Mouse (Mus musculus): ENCODE data around the gene Olfr823.
"Not testable (repeated sequence)": the region's sequence is repeated elsewhere in the genome, so short reads cannot be mapped to it uniquely, and the experiment has no call there.

Olfr823 gene

DNA sequence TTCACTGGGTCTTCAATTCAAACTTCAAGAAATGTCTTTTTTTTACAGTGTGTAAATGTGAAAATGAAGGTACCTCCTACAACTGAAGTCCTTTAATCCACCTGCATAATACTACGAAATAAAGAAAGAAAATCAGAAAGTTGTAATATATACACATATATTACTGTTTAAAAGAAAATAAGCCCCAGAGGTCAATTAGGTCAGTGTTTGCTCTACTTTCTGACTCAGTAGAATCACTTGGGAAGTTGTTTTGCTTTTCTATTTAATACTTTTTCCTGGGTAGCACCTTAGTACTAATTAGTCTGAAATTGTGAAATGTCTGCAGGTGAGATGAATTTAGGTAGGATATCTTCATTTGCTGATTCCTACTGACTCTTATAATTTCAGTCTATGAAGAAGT, at the start of gene Olfr823:
TSS of gene Olfr823 (minus strand) at position 101 of the 400 bp plus-strand sequence.
- DNase-seq (ENCODE audit: low read depth, low spot score) = not testable (repeated sequence)

DNA sequence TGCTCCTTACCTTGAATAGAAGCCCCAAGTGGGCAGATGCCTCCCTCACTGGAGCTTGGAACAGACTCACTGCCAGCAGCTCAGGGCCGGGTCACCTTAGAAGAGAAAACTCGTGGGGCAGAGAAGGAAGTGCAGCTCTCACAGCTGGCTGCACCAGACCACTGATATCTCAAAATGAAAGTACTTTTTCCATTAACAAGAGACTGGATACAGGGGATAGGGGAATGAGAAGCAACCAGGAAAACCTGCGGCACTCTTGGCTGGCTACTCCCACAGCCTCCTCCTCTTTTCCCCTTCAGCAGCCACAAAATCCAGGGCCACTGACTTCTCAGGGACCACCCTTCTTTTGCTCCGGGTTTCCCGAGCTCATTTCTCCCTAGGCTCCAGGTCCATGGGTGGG, 28.9 kb upstream of the Olfr823 start:
- DNase-seq (ENCODE audit: low read depth, low spot score) = no peak

DNA sequence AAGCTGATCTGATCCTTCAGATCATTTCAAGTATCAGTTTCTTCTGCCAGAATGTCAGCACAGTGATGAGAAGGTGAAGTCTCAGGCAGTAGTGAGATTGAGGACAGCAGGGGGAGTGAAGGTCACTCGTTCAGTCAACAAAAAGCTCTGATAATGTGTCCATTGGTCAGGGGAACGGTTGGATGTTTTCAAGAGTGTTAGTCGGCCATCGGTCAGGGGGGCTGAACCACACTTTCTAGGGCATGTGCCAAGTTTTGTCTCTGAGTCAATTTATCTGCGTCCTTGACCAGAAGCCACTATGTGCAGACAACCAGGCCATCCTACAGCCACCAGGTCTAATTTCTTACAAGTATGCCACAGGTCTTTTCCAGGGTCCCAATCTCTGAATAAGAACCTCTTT, 27.3 kb upstream of the Olfr823 start:
- not testable (repeated sequence) for DNase-seq (ENCODE audit: low read depth, low spot score)

DNA sequence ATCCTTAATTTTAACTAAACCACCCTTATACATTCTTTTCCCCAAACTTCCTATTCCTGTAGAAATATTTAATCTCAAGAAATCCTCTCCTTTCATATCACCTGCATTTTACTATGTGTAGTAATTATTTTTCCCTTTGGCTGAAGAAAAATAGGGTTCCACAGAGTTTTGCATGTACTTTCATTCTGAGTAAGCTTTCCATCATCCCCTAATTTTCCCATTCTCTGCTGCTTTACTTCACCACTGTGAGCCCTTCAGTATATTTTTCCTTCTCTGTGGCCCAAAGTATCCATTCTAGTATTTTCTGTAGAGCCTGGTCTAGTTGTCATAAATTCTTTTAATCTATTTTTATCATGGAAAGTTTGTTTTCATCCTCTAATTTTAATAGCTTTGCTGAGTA, 19.6 kb upstream of the Olfr823 start:
- DNase-seq (ENCODE audit: low read depth, low spot score) = no peak

DNA sequence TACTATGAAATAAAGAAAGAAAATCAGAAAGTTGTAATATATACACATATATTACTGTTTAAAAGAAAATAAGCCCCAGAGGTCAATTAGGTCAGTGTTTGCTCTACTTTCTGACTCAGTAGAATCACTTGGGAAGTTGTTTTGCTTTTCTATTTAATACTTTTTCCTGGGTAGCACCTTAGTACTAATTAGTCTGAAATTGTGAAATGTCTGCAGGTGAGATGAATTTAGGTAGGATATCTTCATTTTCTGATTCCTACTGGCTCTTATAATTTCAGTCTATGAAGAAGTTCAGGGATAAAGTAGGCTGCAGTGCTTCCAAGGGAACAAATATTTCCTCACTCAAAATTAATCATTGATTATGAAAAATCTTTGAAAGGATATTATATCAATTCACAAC, 14.7 kb upstream of the Olfr823 start, which contains the start of gene Olfr824:
TSS of gene Olfr824 (minus strand) at position 101 of the 400 bp plus-strand sequence.
- DNase-seq (ENCODE audit: low read depth, low spot score) = not testable (repeated sequence)

DNA sequence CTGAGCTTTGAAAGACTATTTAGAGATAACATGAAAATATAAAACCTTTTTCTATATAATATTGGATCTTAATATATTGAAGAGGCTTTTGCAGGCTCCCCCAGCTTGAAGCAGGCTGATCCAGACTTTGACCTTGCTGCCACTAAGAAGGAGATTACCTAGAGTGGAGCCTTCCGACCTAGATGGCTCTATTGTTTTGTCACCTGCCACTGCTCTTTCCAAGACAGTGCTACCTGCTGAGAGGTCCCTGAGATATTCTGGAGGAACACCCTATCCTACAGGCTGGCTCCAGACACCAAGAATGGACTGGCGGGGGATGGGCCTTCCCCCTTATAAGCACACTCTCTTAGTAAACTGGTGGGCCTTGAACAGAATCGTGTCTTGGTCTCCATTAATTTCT, 862 bp upstream of the Olfr823 start:
- not testable (repeated sequence) for DNase-seq (ENCODE audit: low read depth, low spot score)

DNA sequence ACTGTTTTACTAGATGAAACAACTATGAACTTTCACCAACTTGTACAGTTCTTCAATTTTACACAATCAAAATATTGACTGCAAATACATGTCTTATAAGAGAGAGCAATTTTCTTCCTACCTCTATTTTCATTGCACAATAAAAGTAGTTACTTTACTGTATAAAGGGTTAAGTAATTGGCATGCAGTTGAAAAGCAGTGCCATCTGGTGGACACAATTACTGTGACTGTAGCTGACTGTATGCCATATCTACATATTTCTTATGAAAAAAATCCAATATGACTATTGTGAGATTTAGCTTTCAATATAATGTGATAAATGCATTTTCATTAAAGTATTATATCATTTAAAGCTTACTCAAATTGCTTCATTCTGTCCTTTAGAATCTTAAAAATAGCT, 19.1 kb downstream of the Olfr823 start:
- no peak for DNase-seq (ENCODE audit: low read depth, low spot score)

DNA sequence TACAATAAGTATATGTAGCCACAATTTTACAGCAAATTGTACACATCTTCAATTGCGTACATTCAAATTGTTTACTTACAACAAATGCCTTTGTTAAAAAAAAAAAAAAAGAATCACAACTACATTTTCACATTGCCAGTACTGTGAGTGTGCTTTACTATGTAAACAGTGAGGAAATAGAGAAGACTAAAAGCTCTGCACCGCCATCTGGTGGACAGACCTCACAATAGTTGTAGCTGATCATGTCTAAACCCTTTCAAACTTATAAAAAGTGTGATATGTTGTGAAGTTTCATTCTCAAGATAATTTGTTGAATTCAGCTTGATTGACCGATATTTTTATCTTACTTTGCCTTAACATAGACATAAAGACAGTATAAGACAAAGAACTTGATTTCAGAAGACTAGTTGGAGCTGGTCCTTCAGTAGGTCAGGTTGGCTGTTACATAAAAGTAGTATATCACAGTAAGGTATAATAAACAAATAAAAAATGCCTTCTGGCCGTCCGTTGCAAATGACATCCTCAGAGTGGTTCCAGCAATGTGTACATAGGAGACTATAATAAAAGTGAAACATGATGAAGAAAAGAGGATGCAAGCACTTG, 22.2 kb downstream of the Olfr823 start:
- DNase-seq (ENCODE audit: low read depth, low spot score) = peak; percentile 12

DNA sequence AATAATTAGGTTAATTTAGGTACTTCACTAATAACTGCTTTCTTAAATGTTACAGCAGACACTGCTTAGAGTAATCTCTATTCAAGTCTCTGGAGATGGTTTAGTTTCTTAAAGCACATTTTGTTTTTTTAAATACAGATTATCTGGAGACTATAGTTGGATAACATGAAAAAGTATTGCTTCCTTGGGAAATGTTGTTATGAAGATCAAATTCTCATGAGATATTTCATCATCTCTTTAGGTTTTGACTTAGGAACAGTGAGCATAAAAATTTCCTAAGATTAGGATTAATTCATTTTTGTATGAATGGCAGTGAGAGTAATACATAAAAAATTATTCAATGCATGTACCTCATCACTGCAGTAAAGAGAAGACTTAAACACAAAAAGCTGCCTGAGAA, 44.3 kb downstream of the Olfr823 start, which contains the start of gene Olfr822:
TSS of gene Olfr822 (plus strand) at position 301 of the 400 bp plus-strand sequence.
- no peak for DNase-seq (ENCODE audit: low read depth, low spot score)
